In genomic region chr1:84417276-84417675, GRCm38 (mm10) we compare ENCODE assay signal across 26 mouse cellular contexts. TPM values are rescaled to one million over a fixed set of nuclear protein-coding genes. Genes with fewer than 3 reads are reported as not detected.
DNase-seq lines count a peak whose midpoint lies in the region; ATAC-seq and TF ChIP-seq lines count a peak whose summit lies in the region.
"Had no signal": no experiment of that assay in that cellular context is flagged by ENCODE, and none has a peak within 500 bp of the region (broad histone marks: within the 10 kb centered on the region; RNA-seq: fewer than 3 reads in every experiment).

No protein-coding gene starts in this region.

- H3K4me1 ChIP-seq in forebrain, embryonic 11.5 days (replicated peaks; ENCODE audit: control insufficient read depth, insufficient read depth, low read length) = peaks cover 3% of the 10 kb centered on the region; the same call in 1 of the 2 replicates
- H3K4me1 ChIP-seq in forebrain, postnatal 0 days (ENCODE audit: insufficient read depth) = no peaks in the 10 kb centered on the region
- H3K4me1 ChIP-seq in kidney, embryonic 16.5 days (ENCODE audit: insufficient read depth, low read length) = 0 out of 2 replicates have a peak, but pooled peaks cover 4% of the 10 kb centered on the region
- no peaks in the 10 kb centered on the region for H3K4me1 ChIP-seq in midbrain, embryonic 15.5 days
- peaks cover 6% of the 10 kb centered on the region for H3K4me1 ChIP-seq in midbrain, embryonic 11.5 days (ENCODE audit: control insufficient read depth, insufficient read depth, low read length)
- H3K4me1 ChIP-seq in hindbrain, embryonic 10.5 days (replicated peaks) = peaks cover 14% of the 10 kb centered on the region
- H3K4me1 ChIP-seq: liver, embryonic 12.5 days had no signal

- no peak overlapping the region for H3K27ac ChIP-seq in forebrain, embryonic 11.5 days (ENCODE audit: low read depth, low read length)
- no peak overlapping the region for H3K27ac ChIP-seq in forebrain, postnatal 0 days (ENCODE audit: low read depth, low read length)
- peak overlapping the region; percentile 49 for H3K27ac ChIP-seq in kidney, embryonic 16.5 days (ENCODE audit: low read length)
- no peak overlapping the region for H3K27ac ChIP-seq in midbrain, embryonic 15.5 days
- no peak overlapping the region for H3K27ac ChIP-seq in midbrain, embryonic 11.5 days (ENCODE audit: low read depth, low read length)
- no peak overlapping the region for H3K27ac ChIP-seq in hindbrain, embryonic 10.5 days
- H3K27ac ChIP-seq: embryonic facial prominence, embryonic 12.5 days; heart, embryonic 10.5 days; heart, embryonic 15.5 days; hindbrain, embryonic 12.5 days; hindbrain, postnatal 0 days; liver, embryonic 12.5 days; midbrain, embryonic 13.5 days had no signal

- peak; percentile 40; the same call in 1 of the 2 replicates for ATAC-seq in forebrain, embryonic 11.5 days (replicated peaks; ENCODE audit: low FRiP score)
- ATAC-seq in forebrain, postnatal 0 days = no peak
- ATAC-seq in kidney, embryonic 16.5 days (ENCODE audit: low FRiP score, low TSS enrichment) = peak; percentile 10; the same call in 1 of the 2 replicates
- peak; percentile 25; the same call in 1 of the 2 replicates for ATAC-seq in midbrain, embryonic 15.5 days (replicated peaks)
- ATAC-seq in midbrain, embryonic 11.5 days (ENCODE audit: low FRiP score) = no peak
- ATAC-seq: liver, embryonic 12.5 days; liver, postnatal 0 days; Patski had no signal

- WGBS in forebrain, embryonic 11.5 days = 23% methylated on average over 6 of the region's 6 CpGs
- WGBS in forebrain, postnatal 0 days = 21% methylated on average over 6 of the region's 6 CpGs
- 53% methylated on average over 6 of the region's 6 CpGs for WGBS in kidney, embryonic 16.5 days
- 33% methylated on average over 6 of the region's 6 CpGs for WGBS in midbrain, embryonic 15.5 days
- WGBS in midbrain, embryonic 11.5 days = 41% methylated on average over 6 of the region's 6 CpGs
- 56% methylated on average over 6 of the region's 6 CpGs for WGBS in hindbrain, embryonic 10.5 days

- H3K9me3 ChIP-seq in forebrain, embryonic 11.5 days (ENCODE audit: control insufficient read depth, low read length) = no peaks in the 10 kb centered on the region
- H3K9me3 ChIP-seq in forebrain, postnatal 0 days (ENCODE audit: low read length) = no peaks in the 10 kb centered on the region
- H3K9me3 ChIP-seq in kidney, embryonic 16.5 days (ENCODE audit: low read length) = no peaks in the 10 kb centered on the region
- no peaks in the 10 kb centered on the region for H3K9me3 ChIP-seq in midbrain, embryonic 15.5 days
- H3K9me3 ChIP-seq in midbrain, embryonic 11.5 days (ENCODE audit: control insufficient read depth, low read length) = no peaks in the 10 kb centered on the region
- H3K9me3 ChIP-seq in hindbrain, embryonic 10.5 days = no peaks in the 10 kb centered on the region
- H3K9me3 ChIP-seq: embryonic facial prominence, embryonic 12.5 days; heart, embryonic 10.5 days; heart, embryonic 15.5 days; hindbrain, embryonic 12.5 days; liver, embryonic 12.5 days had no signal

- no peak overlapping the region for H3K9ac ChIP-seq in forebrain, embryonic 11.5 days (ENCODE audit: low read length)
- H3K9ac ChIP-seq in forebrain, postnatal 0 days = no peak overlapping the region
- H3K9ac ChIP-seq in kidney, embryonic 16.5 days (replicated peaks; ENCODE audit: low read length) = no peak overlapping the region
- no peak overlapping the region for H3K9ac ChIP-seq in midbrain, embryonic 15.5 days
- H3K9ac ChIP-seq in midbrain, embryonic 11.5 days (ENCODE audit: low read length) = no peak overlapping the region
- H3K9ac ChIP-seq: embryonic facial prominence, embryonic 12.5 days; heart, embryonic 15.5 days; hindbrain, embryonic 12.5 days; liver, embryonic 12.5 days; liver, postnatal 0 days; midbrain, embryonic 13.5 days had no signal

- no peaks in the 10 kb centered on the region for H3K27me3 ChIP-seq in forebrain, embryonic 11.5 days (ENCODE audit: control insufficient read depth, insufficient read depth, low read length)
- no peaks in the 10 kb centered on the region for H3K27me3 ChIP-seq in forebrain, postnatal 0 days (ENCODE audit: insufficient read depth, low read length)
- no peaks in the 10 kb centered on the region for H3K27me3 ChIP-seq in kidney, embryonic 16.5 days (ENCODE audit: insufficient read depth, low read length)
- no peaks in the 10 kb centered on the region for H3K27me3 ChIP-seq in midbrain, embryonic 15.5 days (replicated peaks)
- no peaks in the 10 kb centered on the region for H3K27me3 ChIP-seq in midbrain, embryonic 11.5 days (ENCODE audit: control insufficient read depth, insufficient read depth, low read length)
- H3K27me3 ChIP-seq in hindbrain, embryonic 10.5 days (ENCODE audit: insufficient read depth, poor library complexity, severe bottlenecking) = no peaks in the 10 kb centered on the region
- H3K27me3 ChIP-seq: embryonic facial prominence, embryonic 12.5 days; heart, embryonic 15.5 days; hindbrain, embryonic 12.5 days; liver, embryonic 12.5 days; midbrain, embryonic 13.5 days; Patski had no signal

- H3K36me3 ChIP-seq in forebrain, embryonic 11.5 days (ENCODE audit: control insufficient read depth, insufficient read depth, low read length) = no peaks in the 10 kb centered on the region
- H3K36me3 ChIP-seq in forebrain, postnatal 0 days (ENCODE audit: insufficient read depth) = no peaks in the 10 kb centered on the region
- no peaks in the 10 kb centered on the region for H3K36me3 ChIP-seq in kidney, embryonic 16.5 days (ENCODE audit: insufficient read depth, low read length)
- H3K36me3 ChIP-seq in midbrain, embryonic 15.5 days (replicated peaks) = no peaks in the 10 kb centered on the region
- no peaks in the 10 kb centered on the region for H3K36me3 ChIP-seq in midbrain, embryonic 11.5 days (ENCODE audit: control insufficient read depth, insufficient read depth, low read length)
- no peaks in the 10 kb centered on the region for H3K36me3 ChIP-seq in hindbrain, embryonic 10.5 days
- H3K36me3 ChIP-seq: embryonic facial prominence, embryonic 12.5 days; G1E; heart, embryonic 10.5 days; heart, embryonic 15.5 days; liver, embryonic 12.5 days had no signal

- no peak for TF ChIP-seq CTCF in forebrain, postnatal 0 days (IDR thresholded peaks at IDR 0.05; ENCODE audit: low read depth)
- TF ChIP-seq CTCF in brain, embryonic 14.5 days (IDR thresholded peaks at IDR 0.05; ENCODE audit: borderline replicate concordance, extremely low read depth, insufficient read depth, insufficient read length) = no peak

- H3K4me3 ChIP-seq in forebrain, embryonic 11.5 days (ENCODE audit: low read depth, low read length) = no peak overlapping the region
- no peak overlapping the region for H3K4me3 ChIP-seq in forebrain, postnatal 0 days (ENCODE audit: low read depth, low read length)
- H3K4me3 ChIP-seq in kidney, embryonic 16.5 days (ENCODE audit: low read length) = no peak overlapping the region
- no peak overlapping the region for H3K4me3 ChIP-seq in midbrain, embryonic 15.5 days
- H3K4me3 ChIP-seq in midbrain, embryonic 11.5 days (ENCODE audit: low read depth, low read length) = no peak overlapping the region
- no peak overlapping the region for H3K4me3 ChIP-seq in hindbrain, embryonic 10.5 days
- H3K4me3 ChIP-seq: embryonic facial prominence, embryonic 12.5 days; heart, embryonic 10.5 days; heart, embryonic 15.5 days; hindbrain, embryonic 12.5 days; liver, embryonic 12.5 days; midbrain, embryonic 13.5 days had no signal

- no peak for DNase-seq in forebrain, embryonic 11.5 days (ENCODE audit: low spot score)
- no peak for DNase-seq in forebrain, postnatal 0 days
- DNase-seq in kidney, adult 8-10 months = no peak
- DNase-seq in midbrain, embryonic 11.5 days (ENCODE audit: low spot score, missing footprints) = no peak
- peak; percentile 25 for DNase-seq in brain, embryonic 14.5 days (ENCODE audit: low read depth)
- DNase-seq in hindbrain, embryonic 10.5 days (ENCODE audit: low spot score) = no peak
- DNase-seq: adrenal gland, postnatal 10 days; cerebellum, adult 11-12 months; cerebellum, adult 9-11 months; embryo, embryonic 11 days; gastrocnemius, postnatal 14 days; layer of hippocampus, postnatal 36 days; liver, postnatal 0 days; lung, postnatal 14 days; thymus, postnatal 14 days had no signal

- no peak for TF ChIP-seq POLR2A in brain, embryonic 14.5 days (IDR thresholded peaks at IDR 0.05; ENCODE audit: borderline replicate concordance, extremely low read depth, insufficient read depth, insufficient read length, poor library complexity, severe bottlenecking)

- H3K4me2 ChIP-seq in forebrain, embryonic 11.5 days (ENCODE audit: low read depth, low read length, severe bottlenecking) = no peak overlapping the region
- no peak overlapping the region for H3K4me2 ChIP-seq in forebrain, postnatal 0 days (ENCODE audit: low read depth)
- no peak overlapping the region for H3K4me2 ChIP-seq in kidney, embryonic 16.5 days (replicated peaks; ENCODE audit: low read depth, low read length)
- H3K4me2 ChIP-seq in midbrain, embryonic 15.5 days = no peak overlapping the region
- no peak overlapping the region for H3K4me2 ChIP-seq in midbrain, embryonic 11.5 days
- H3K4me2 ChIP-seq: embryonic facial prominence, embryonic 12.5 days; heart, embryonic 15.5 days; hindbrain, embryonic 12.5 days; liver, embryonic 12.5 days; midbrain, embryonic 13.5 days had no signal

RNA-seq across cellular contexts. Expression of gene Pid1, which starts 53.3 kb away (rescaled TPM):
- 31.2 and 31.9 TPM in 2 replicates for polyA plus RNA-seq in forebrain, embryonic 11.5 days (2014; fragmentation: Nextera tagmentation; extraction: Ambion mirVana)
- total RNA-seq in forebrain, postnatal 0 days (2014; rRNA removed) = 46.3 and 48.6 TPM in 2 replicates
- polyA plus RNA-seq in forebrain, postnatal 0 days (2015; fragmentation: Nextera tagmentation; extraction: Ambion mirVana) = 38.3 and 57.8 TPM in 2 replicates
- polyA plus RNA-seq in kidney, embryonic 16.5 days (2015; fragmentation: Nextera tagmentation; extraction: Ambion mirVana) = 34.1 and 37.6 TPM in 2 replicates
- 83.5 and 88.1 TPM in 2 replicates for polyA plus RNA-seq in midbrain, embryonic 15.5 days (2015; fragmentation: Nextera tagmentation; extraction: Ambion mirVana)
- 25.2 and 26.3 TPM in 2 replicates for polyA plus RNA-seq in midbrain, embryonic 11.5 days (2014; fragmentation: Nextera tagmentation; extraction: Ambion mirVana)
- polyA plus RNA-seq in brain, embryonic 14.5 days (2012; rRNA removed) = 24.7 and 49.9 TPM in 2 replicates
- polyA plus RNA-seq in hindbrain, embryonic 10.5 days (2016; fragmentation: Nextera tagmentation; extraction: Ambion mirVana) = 15.8 and 51.7 TPM in 2 replicates
- polyA plus RNA-seq: G1E had no signal

Comparison
In these comparisons a context has a peak if more than half of its experiments do, and no peak if none do; other contexts are left out.
1. ATAC-seq: peak in forebrain, embryonic 11.5 days (single experiment), kidney, embryonic 16.5 days (single experiment) and midbrain, embryonic 15.5 days (single experiment); none in forebrain, postnatal 0 days (single experiment) and midbrain, embryonic 11.5 days (single experiment).